Mouse (Mus musculus): ENCODE data around the gene Sstr2. TPM values are rescaled to one million over a fixed set of nuclear protein-coding genes. Genes with fewer than 3 reads are reported as not detected.

The Sstr2 gene
- total RNA-seq (2015; ENCODE audit: low replicate concordance) (not detected in 2 replicates), total RNA-seq (2017; ENCODE audit: low replicate concordance) (not detected in 2 replicates)

GRCm38 (mm10) chr11:113618672-113619419 lies at the start of gene Sstr2:
Sstr2 (plus strand) TSS chr11:113619342.
- ATAC-seq (replicated peaks; ENCODE audit: low FRiP score, poor library complexity, severe bottlenecking), result no peak

- ATAC-seq (replicated peaks; ENCODE audit: low FRiP score, poor library complexity, severe bottlenecking), result no peak
Measured at GRCm38 (mm10) chr11:113571616-113572015, 47.5 kb upstream of the Sstr2 start.

GRCm38 (mm10) chr11:113572641-113573040 lies 46.5 kb upstream of the Sstr2 start:
- ATAC-seq (replicated peaks; ENCODE audit: low FRiP score, poor library complexity, severe bottlenecking), result no peak

DNA sequence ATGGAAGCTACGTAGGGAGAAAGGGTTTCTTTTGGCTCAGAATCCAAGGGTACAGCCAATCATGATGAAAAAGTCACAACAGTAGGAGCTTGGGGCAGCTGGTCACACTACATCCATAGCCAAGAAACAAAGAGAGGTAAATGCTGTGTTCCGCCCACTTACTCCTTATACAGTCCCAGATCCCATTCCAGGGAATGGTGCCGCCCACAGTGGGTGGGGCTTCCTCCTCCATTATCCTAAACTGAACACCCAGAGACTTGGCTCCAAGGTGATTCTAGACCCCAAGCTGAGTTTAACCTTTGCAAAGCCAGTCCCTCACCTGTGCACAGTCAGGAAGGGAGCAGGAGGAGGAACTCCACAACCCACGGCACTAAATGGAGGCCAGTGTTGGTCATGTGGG lies 41.9 kb upstream of the Sstr2 start:
- ATAC-seq (replicated peaks; ENCODE audit: low FRiP score, poor library complexity, severe bottlenecking), result no peak

GRCm38 (mm10) chr11:113583879-113584661 lies 35.1 kb upstream of the Sstr2 start:
- no peak for ATAC-seq (replicated peaks; ENCODE audit: low FRiP score, poor library complexity, severe bottlenecking)

DNA sequence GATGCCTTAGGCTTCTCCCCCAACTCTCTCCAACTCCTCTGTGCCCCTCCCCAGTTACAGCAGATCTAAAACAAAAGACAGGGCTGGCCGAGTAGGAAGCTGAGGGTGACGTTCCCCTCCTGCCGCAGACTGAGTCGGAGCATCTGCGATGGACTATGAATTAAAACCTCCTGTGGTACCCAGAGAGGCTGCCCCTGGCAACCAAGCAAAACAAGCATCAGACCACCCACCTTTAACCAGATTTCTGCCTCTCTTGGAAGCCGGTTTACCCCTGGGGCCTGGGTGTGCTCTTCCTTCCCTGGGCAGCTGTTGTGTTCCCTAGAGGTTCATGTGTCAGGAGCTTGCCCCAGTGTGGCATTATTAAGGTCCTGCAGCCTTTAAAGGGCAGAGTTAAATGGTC lies 32.7 kb upstream of the Sstr2 start:
- no peak for ATAC-seq (replicated peaks; ENCODE audit: low FRiP score, poor library complexity, severe bottlenecking)

- no peak for ATAC-seq (replicated peaks; ENCODE audit: low FRiP score, poor library complexity, severe bottlenecking)
Measured at GRCm38 (mm10) chr11:113588936-113589335, 30.2 kb upstream of the Sstr2 start.

DNA sequence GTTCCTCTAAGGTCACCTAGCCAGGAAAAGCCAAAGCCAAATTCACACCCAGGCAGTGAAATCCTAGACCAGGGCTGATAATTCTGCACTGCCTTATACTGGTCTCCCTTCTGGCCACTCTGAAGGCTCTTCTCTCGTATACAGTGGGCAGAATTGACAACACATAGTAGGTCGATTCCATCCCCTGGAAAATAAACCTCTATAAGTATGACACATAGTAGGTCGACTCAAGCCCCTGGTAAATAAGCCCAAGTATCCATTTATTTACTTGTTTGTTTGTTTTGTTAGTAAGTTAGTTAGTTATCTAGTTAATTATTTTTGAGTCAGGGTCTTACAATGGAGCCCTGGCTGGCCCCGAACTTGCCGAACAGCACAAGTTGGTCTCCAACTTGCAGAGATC lies 24.0 kb upstream of the Sstr2 start:
- no peak for ATAC-seq (replicated peaks; ENCODE audit: low FRiP score, poor library complexity, severe bottlenecking)

DNA sequence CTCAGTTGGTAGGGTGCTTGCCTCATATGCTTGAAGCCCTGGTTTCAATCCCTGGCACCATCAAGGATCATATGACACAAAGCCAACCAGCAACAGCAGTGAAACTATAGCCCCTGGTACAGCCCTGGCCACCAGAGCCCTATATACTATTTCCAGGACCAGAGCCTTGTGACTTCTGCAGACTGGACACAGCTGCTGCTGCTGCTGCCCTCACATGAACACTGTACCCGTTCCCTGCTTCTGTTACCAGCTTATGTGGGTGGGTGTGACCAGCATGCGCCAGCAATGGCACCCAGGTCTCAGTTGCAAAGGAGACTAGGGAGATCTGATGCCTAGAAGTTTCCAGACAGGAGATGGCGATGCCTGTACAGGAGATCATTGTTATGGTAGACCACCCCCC lies 21.5 kb upstream of the Sstr2 start:
- no peak for ATAC-seq (replicated peaks; ENCODE audit: low FRiP score, poor library complexity, severe bottlenecking)

GRCm38 (mm10) chr11:113600526-113601245 lies 18.5 kb upstream of the Sstr2 start:
- no peak for ATAC-seq (replicated peaks; ENCODE audit: low FRiP score, poor library complexity, severe bottlenecking)

DNA sequence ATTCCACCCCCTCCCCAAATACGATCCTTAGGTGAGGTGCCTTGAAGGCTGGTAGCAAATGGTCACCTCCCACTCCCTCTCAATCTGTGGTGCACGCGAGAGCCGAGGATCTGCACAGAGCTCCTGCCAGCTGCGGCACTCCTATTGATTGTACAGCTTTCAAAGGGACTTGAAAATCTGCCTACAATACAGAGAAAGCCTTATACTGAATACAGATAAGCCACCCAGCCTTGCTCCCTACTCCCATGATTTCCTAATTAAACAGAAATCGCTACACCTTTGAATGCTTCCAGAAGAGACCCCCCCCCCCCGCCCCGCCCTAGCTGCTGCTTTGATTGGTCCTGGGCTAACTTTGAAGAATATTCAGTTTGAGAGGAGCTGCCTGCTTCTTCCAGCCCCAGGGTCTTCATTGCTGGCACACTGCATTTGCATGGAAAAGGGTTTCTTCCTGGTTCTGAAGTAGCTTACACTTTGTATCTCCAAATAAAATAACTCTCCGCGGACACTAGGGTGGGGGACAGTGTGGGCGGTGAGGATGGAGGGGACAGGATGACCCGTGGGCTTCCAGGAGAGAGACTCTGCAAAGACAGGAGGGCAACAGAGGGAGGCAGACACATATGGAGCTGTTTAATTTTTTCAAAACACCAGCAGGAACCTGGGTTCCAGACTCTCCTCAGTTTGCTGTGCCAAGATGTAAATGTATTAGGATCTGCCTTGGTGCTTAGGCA lies 17.4 kb upstream of the Sstr2 start:
- ATAC-seq (replicated peaks; ENCODE audit: low FRiP score, poor library complexity, severe bottlenecking), result no peak

DNA sequence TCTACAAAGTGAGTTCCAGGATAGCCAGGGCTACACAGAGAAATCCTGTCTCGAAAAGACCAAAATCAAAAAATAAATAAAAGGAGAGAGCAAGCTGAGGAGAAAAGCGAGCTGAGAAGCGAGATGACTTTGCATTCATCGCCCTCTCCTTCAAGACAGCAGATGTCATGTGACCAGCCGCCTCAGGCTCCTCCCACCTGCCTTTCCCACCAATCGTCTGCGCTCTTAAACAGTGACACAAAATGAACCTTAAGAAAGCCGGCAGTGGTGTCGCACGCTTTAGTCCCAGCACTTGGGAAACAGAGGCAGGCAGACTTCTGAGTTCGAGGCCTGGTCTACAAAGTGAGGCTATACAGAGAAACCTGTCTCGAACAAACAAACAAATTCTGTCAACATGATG lies 11.6 kb upstream of the Sstr2 start:
- no peak for ATAC-seq (replicated peaks; ENCODE audit: low FRiP score, poor library complexity, severe bottlenecking)

GRCm38 (mm10) chr11:113609581-113609980 lies 9.6 kb upstream of the Sstr2 start:
- no peak for ATAC-seq (replicated peaks; ENCODE audit: low FRiP score, poor library complexity, severe bottlenecking)

DNA sequence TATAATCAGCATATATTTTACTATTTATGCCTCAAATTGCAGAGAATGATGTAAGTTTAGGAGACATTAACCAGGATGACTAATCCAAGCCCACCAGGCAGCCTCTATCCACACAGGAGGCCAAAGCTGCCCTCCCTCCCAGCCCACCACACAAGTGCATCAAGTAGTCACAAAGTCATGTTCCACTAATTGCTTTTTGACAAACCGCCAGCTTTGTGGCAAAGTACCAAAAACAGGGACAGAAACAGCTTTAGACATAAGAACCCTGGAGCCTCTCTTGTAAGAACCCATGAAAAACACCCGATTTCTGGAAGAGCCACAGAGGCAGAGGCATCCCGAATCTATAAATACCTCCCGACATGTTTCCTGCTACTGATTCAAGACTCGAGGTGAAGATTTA lies 8.9 kb upstream of the Sstr2 start:
- ATAC-seq (replicated peaks; ENCODE audit: low FRiP score, poor library complexity, severe bottlenecking), result no peak

DNA sequence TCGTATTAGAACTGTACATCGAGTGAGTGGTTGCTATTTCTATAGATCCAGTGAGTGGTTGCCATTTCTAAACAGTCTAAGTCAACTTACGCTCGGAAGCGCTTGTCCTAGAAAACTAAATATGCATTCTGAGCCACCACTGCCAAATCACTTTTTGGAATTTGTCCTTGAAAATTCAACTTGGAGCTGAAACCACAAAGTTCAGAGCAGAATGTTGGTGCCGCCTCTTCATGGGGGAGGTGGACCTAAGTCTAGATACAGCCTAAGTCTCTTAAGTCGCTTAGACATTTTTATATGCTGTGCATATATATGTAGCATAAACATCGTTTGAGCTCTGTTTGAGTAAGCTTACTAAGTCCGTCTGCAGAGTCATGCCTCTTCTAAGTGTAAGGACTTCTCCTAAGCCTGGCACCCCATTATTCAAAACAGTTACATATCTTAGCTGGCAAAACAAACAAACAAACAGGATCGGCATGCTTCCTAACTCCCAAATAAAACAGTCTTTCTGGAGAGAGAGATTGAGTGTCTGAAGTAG lies 8.0 kb upstream of the Sstr2 start:
- ATAC-seq (replicated peaks; ENCODE audit: low FRiP score, poor library complexity, severe bottlenecking), result no peak

DNA sequence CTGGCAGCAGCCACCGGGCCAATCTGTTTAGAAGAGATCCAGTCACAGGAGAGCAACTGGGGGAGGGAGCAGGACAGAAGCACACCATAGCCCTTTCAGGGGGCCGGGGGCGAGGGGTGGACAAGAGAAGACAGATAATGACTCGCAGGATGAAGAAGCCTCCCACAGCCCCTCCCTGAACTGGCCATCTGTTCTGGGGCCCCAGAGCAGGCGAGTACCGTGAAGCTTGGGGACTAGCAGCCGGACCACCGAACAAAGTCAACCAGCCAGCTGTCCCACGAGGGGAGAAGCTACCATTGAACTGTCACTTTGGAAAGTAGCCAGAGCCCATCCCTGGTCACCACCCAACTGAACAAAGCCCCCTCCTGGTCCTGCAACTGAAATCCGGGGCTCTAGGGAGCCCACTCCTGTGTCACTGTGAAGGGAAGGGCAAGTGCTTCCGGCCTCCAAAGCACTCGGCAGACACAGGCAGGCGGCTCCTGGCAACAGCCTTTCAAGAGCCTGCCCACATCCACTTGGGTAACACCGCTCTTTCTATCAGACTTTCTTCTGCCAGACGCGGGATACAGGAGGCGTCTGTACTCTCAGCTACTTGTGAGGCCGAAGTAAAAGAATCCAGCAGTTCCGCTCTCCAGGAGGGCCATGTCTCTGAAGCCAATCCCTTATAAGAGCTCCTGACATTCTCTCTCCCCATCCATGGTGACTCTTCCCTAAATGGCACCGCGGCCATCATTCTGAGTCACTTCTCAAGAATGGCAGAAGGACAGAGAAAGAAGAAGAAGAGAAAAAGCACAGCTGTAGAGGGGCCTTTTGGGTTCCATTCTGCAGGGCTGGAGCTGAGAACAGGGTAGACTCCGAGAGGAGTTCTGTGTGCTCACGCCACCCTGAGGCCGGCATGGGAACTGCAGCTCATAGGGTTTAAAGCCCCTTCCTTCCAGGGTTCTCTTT lies 7.2 kb upstream of the Sstr2 start:
- ATAC-seq (replicated peaks; ENCODE audit: low FRiP score, poor library complexity, severe bottlenecking), result no peak

GRCm38 (mm10) chr11:113614476-113614875 lies 4.7 kb upstream of the Sstr2 start:
- no peak for ATAC-seq (replicated peaks; ENCODE audit: low FRiP score, poor library complexity, severe bottlenecking)

- ATAC-seq (replicated peaks; ENCODE audit: low FRiP score, poor library complexity, severe bottlenecking), result no peak
Measured at GRCm38 (mm10) chr11:113617132-113617911, 1.8 kb upstream of the Sstr2 start.

All from erythroid progenitor cell, adult 5-6 weeks (primary cell).